Mouse (Mus musculus) thymus, postnatal 25 days (tissue): ENCODE results near the gene Fgfr2.

Experiments
- DNase-seq: peaks from one replicate; pipeline ENCODE4 v3.0.0; 2022

The Fgfr2 gene

DNA sequence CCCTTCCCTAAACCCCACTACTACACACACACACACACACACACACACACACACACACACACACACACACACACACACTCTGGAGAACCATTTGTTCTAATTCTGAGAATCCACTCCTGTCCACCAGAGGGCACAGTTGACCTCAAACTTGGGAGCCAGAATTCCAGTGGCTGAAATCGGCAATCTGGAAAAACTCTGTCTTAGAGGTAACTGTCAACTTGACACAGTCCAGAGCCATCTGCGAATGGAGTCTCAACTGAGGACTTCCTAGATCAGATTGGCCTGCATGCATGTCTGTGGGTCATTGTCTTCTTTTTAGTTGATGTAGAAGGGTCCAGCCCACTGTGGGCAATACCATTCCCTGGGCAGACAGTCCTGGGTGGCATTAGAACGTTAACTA lies 2295.7 kb downstream of the Fgfr2 start:
- peak; percentile 20 for DNase-seq

- peak; percentile 11 for DNase-seq
These were observed 2296.8 kb downstream of the Fgfr2 start for GRCm38 (mm10) chr7:130826343-130826742.

GRCm38 (mm10) chr7:130823992-130824391 lies 2299.2 kb downstream of the Fgfr2 start:
- no peak for DNase-seq

DNA sequence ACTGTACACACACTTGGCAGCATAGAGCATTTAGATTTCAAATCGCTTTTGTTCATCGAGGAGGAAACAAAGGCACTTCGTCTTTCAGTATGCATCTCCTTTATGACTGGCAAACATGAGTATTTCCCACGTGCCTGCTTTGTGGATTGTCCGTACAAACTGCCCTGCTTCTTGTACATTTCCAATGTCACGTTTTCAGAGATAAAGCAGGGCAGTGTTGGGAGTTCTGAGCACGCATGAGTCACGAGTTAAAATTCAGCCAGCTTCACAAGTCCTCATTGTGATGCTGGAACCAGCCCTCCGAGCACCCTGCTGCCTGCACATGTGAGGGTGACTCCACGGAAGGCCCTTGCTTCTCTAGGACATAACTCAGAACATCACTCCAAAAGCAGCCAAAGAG lies 2303.5 kb downstream of the Fgfr2 start:
- no peak for DNase-seq

DNA sequence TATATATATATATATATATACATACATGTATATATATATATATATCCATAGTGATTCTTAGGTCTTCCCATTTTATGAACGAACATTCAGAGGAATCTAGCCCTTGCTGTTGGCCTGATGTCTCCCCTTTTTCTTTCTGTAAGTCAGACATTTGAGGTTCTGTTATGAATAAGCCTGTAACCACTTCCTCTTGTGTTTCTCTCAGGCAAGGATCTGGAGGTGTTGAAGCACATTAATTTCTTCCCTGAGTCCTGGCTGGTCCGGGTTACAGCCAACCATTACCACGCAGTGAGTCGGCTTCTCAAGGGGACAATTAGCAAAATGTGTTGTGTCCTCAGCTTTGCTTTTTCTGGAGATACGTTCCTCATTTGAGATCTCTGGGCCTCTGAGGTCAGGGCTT lies 2304.3 kb downstream of the Fgfr2 start:
- no peak for DNase-seq

- DNase-seq = no peak
These were observed 2306.9 kb downstream of the Fgfr2 start for GRCm38 (mm10) chr7:130816243-130816642.

DNA sequence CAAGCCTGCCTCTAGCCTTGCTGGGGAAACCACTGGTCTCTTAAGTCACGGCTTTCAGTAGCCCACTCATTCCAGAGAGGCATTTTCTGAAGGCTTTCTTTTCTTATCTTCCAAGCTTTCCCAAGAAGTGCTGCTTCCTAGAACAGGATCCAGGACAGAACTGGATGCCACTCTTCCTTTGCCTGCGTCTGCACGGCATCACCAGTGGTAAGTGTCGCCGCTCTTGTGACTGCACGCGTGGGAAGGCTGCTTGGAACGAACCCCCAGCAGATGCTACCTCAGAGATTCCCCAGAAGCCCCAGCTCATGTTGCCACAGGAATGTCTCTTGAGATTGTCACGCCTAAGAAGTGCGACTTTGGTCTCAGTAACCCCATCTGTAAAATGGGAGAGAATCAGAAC lies 2307.5 kb downstream of the Fgfr2 start:
- DNase-seq = no peak

DNA sequence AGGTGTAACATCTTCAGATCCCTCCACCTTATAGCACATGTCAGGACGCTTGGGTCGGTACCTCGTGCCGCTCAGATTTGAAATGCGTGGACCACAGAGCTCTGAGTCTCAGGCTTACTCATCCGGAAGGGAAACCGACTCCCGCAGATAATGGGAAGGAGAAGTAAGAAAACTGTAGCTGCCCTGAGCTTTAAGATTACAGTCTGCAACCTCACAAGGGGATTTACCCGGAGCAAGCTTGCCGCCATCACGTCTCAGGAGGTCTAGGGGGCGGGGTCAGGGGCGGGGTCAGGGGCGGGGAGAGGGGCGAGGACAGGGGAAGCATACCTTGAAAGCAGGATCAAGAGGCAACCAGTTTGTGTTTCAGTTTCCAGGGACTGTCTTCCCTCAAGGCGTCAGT lies 2310.7 kb downstream of the Fgfr2 start:
- no peak for DNase-seq

DNA sequence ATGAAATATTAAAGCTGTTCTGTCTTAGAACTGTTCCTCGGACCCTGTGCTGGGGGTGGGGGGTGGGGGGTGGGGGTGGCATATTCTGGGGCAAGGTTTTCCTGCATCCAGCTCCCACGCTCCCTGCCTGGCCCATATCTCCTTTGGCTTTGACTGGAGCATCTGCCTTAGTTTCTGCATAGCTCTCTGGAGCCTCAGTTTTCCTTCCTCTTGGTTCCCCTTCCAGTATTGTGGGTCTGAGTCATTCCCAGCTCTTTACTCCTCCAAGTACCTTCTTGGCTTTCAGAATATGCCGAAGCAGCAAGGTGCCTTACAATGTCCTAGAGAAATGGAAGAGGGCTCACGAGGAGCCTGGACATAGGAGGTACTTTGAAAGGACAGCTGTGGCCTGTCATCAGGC lies 2312.9 kb downstream of the Fgfr2 start:
- no peak for DNase-seq

DNA sequence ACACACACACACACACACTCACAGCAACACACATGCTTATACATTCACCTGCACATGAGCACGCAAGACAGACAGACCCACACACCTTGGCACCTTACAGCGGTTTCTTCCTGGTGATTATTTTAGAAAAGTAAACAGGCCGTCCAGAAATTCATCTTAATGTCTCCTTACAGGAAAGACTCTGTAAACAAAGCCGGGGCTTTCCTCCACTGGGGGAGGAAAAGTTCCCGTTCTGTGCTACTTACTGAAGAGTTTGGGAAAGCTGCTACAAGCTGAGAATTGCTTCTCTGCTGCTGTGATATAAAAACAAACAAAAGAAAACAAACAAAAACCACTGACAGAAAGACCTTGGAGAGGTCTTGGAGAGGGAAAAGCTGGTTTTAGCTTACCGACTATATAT lies 2314.5 kb downstream of the Fgfr2 start:
- no peak for DNase-seq

DNA sequence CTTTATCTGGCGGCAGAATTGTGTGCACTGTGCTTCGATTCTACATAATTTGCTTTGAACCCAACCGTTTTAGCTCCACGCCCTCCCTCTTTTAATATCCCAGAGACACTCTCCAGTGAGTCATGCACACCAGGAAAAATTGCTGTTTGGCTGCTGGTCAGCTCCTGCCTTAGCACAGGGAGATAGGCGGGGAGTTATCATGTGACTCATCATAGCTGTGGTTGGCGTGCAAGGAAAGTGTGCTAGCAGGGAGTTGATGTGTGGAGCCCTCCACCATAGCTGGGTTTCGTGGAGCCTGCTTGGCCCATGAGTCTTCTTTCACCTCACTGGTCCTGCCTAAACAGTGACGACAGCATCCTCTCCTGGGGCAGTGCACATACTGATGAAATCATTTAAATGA lies 2315.4 kb downstream of the Fgfr2 start:
- no peak for DNase-seq

DNA sequence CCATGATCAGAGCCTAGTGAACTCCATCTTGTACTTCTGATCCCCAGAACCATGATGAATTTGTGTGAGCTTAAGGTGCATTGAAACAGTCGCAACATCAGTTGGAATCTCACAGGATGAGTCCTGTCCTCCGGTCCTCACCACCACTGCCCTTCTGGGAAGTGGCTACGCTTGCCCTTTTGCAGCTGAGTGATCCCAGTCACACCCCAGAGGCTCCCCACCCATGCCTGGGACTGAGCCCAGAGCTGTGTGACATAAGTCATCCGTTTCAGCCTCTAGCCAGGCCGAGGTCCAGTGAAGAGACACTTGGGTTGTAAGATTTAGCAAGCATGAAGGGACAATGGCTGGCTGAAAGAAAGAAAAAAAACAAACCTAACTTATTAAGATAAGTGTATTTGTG lies 2318.2 kb downstream of the Fgfr2 start:
- DNase-seq = no peak

DNA sequence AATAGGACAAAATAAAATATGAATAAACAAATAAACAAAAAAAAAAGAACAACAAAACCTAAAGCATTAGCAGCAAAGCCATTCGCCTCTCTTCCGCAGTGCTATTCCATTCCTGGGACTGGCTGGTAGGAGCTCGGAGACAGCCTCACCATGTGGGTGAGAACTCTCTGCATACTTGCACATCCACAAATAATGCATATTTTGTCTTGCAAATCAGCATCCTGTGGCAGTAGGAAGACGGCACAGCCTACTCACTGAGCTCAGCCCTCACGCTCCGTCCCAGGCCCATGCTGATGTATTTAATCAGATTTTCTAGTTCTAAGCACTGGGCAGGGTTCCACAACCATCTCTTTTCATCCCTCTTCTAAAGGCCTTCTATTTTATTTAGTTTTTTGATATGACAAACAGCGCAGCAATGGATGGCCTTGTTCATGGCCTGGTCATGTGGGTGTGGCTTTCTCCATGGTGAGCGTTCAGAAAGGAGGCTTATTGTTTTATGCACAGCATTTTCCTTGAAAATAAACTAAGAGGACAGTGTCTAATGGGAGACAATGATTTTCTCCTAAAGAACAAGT lies 2319.8 kb downstream of the Fgfr2 start:
- DNase-seq = no peak

- no peak for DNase-seq
These were observed 2321.3 kb downstream of the Fgfr2 start for GRCm38 (mm10) chr7:130801811-130802210.

DNA sequence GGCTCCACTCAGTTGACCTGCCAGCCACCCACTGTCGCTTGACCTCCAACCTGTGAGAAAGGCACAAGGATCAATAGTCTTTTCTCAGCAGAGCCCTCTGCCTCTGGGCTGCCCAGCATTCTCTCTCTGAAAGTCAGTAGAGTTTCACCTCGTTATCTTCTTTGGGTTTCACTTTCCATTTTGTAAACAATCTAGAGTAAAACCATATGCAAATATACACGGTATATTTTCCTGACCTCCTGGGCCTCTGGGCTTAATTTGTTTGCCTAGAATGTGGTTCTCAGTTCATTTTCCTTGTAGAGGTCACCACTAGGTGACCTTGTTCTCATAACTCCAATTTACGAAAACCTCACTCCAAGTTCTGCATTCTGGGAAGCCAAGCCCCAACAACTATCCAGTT lies 2322.5 kb downstream of the Fgfr2 start:
- no peak for DNase-seq

- DNase-seq = no peak
These were observed 2323.7 kb downstream of the Fgfr2 start for GRCm38 (mm10) chr7:130799418-130799817.

- DNase-seq = no peak
These were observed 2325.6 kb downstream of the Fgfr2 start for GRCm38 (mm10) chr7:130797524-130797923.

DNA sequence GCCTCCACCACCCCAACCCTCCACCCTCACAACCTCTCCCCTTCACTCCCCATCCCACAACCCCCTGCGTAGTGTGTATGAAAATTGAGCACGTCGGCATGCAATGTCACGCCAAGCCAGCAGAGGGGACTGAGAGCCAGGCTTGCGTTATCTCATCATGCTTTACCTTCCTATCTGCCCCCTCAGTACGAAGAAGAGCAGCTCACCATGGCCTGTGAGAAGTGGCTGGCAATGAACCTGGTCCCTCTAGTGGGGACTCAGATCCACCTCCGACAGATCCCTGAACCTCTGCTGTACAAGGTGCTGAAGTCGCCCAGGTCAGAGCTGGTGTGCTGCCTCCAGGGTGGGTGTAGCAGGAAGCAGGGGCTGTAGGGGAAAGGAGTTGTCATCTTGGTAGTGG lies 2326.4 kb downstream of the Fgfr2 start:
- peak; percentile 36 for DNase-seq

DNA sequence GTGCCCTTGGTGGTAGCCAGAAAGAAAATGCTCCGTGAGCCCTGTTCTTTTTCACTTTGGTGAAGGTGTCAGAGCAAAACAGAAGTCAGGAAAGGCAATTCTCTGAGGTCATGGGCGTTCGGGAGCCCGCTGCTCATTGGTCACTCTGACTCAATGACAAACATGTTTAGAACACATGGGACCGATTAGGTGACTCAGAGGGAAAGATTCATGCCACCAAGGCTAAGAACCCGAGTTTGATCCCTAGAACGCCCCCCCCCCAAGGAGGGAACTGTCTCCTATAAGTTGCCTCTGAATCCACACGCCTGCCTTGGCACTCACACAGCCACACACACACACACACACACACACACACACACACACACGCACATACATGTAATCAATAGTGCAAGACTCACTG lies 2329.5 kb downstream of the Fgfr2 start:
- DNase-seq = no peak

DNA sequence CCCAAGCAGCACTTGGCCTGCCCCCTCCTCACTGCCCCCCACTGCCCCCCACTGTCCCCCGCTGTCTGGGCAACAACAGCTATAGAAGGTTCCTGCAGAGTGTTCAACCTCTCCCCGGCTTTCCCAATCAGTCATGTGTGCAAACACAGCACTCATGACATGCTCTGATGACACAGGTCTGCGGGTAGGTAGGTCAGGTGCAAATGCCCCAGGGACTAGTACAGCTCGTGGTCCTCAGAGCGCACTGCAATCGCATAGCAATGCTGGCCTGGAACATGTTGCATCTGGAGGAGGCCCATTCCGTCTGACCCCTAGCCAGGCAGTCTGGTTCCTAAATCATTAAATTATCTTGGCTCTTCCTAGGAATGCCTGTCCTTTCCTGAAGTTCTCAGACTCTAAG lies 2333.7 kb downstream of the Fgfr2 start:
- no peak for DNase-seq

GRCm38 (mm10) chr7:130788950-130789349 lies 2334.2 kb downstream of the Fgfr2 start:
- DNase-seq = no peak

DNA sequence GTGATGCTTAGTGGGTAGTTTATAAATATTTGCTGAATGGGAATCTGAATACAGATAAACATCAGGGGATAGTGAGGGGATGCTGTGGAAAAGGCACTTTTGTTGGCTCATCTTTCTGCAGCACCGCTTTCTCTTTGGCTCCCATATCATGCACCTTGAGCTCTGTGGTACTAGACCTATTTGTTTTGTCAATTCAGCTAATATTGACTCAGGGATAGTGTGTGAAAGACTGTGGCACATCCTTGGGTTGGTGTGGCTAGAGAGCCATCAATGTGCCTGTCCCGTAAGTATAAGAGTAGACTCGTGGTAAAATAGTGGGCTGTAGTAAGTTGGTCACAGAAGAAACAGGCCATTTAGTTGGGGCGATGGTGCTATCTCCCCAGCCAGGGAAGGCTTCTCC lies 2335.6 kb downstream of the Fgfr2 start:
- no peak for DNase-seq

- DNase-seq = no peak
These were observed 2336.4 kb downstream of the Fgfr2 start for GRCm38 (mm10) chr7:130786708-130787107.

DNA sequence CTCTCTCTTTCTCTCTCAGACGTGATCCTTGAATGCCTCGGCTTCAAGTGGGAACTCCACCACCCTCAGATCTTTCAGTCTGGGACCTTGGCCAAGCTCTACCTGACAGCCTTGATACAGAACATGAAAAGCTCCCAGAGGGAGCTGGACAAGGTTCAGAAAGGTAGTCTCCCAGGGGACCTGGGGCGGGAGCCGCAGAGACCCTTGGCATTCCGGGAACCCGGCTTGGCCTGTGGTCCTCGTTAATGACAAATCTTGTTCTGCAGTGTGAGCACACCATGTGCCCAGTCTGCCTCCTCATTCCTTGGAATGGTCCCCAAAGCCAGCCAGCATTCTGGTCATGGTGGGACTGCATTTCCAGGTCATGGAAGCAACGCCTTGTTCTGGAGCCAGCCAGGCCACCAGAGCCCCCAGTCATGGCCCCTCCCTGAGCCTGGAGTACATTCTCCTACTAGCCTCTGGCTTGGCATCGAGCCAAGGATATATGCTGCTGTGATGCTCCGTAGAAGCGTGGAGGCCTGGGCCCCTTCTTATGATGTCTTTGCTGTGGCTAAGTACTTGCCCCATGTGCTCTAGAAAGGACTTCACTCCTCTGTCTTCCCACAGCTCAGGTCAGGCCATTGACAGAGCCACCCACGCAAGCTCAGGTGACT lies 2337.1 kb downstream of the Fgfr2 start:
- no peak for DNase-seq

DNA sequence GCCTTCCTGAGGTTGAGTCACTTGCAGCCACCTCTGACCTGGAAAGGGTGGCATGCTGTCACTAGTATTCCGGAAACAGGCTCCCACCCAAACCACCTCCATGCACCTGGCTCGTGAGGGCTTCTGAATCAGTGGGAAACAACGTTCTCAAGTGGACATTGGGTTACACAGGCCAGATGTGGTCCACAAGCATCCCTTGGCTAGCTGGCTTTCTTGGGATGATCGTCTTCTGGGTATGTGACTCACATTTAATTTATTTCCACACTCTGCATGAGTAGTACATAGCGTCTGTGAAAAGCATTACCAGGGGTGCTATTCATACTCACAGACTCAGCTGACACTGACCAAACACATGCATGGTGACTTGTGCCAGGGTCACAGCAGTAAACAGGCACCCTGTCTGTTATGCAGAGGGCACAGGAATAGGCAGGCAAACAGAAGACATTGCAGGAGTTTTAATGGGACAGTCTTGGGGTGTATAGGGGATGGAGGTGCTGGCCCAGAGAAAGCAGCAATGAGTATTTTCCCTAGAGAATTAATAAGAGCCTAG lies 2340.6 kb downstream of the Fgfr2 start:
- no peak for DNase-seq
